Comparison of ENCODE assay signal across 16 mouse cellular contexts in genomic region chr14:120139256-120139655, GRCm38 (mm10).
"Had no signal": no experiment of that assay in that cellular context is flagged by ENCODE, and none has a peak within 500 bp of the region (broad histone marks: within the 10 kb centered on the region; RNA-seq: fewer than 3 reads in every experiment).

No protein-coding gene starts in this region.

- H3K27ac ChIP-seq: kidney, postnatal 0 days; limb, embryonic 13.5 days; midbrain, embryonic 12.5 days; neural tube, embryonic 15.5 days; stomach, postnatal 0 days had no signal

- H3K4me3 ChIP-seq: layer of hippocampus, adult 2 months; limb, embryonic 13.5 days; midbrain, embryonic 12.5 days; myocyte; neural tube, embryonic 15.5 days had no signal

- H3K27me3 ChIP-seq: limb, embryonic 13.5 days; neural tube, embryonic 15.5 days had no signal

- H3K4me2 ChIP-seq: limb, embryonic 13.5 days; lung, embryonic 14.5 days; midbrain, embryonic 12.5 days; neural tube, embryonic 15.5 days had no signal

- H3K9ac ChIP-seq: limb, embryonic 13.5 days; lung, embryonic 14.5 days; midbrain, embryonic 12.5 days; neural tube, embryonic 15.5 days had no signal

- H3K9me3 ChIP-seq: limb, embryonic 13.5 days; midbrain, embryonic 12.5 days; neural tube, embryonic 15.5 days had no signal

- DNase-seq: kidney, adult 8-10 months; kidney, postnatal 4 days; left cerebral cortex, postnatal 4 days; lung, embryonic 14.5 days; lung, postnatal 10 days; lung, postnatal 4 days; right cerebral cortex, adult 18-20 months; right cerebral cortex, postnatal 25 days; thymus, postnatal 36 days had no signal

- H3K36me3 ChIP-seq: limb, embryonic 13.5 days; midbrain, embryonic 12.5 days; neural tube, embryonic 15.5 days had no signal
